Mouse (Mus musculus): ENCODE measurements around the gene Rapgef5.

The Rapgef5 gene

GRCm38 (mm10) chr12:117679795-117680194, 163.5 kb downstream of the Rapgef5 start:
- DNase-seq: no peak

GRCm38 (mm10) chr12:117681273-117681672, 165.0 kb downstream of the Rapgef5 start:
- no peak for DNase-seq

GRCm38 (mm10) chr12:117683377-117683776, 167.1 kb downstream of the Rapgef5 start:
- DNase-seq: no peak

GRCm38 (mm10) chr12:117683984-117684383, 167.7 kb downstream of the Rapgef5 start:
- no peak for DNase-seq

- DNase-seq: no peak
Observed at GRCm38 (mm10) chr12:117684788-117685187, 168.5 kb downstream of the Rapgef5 start.

GRCm38 (mm10) chr12:117685336-117685735, 169.1 kb downstream of the Rapgef5 start:
- no peak for DNase-seq

GRCm38 (mm10) chr12:117686732-117687131, 170.5 kb downstream of the Rapgef5 start:
- DNase-seq: no peak

- peak; percentile 72 for DNase-seq
Observed at GRCm38 (mm10) chr12:117688655-117689548, 172.6 kb downstream of the Rapgef5 start.

- DNase-seq: no peak
Observed at GRCm38 (mm10) chr12:117691336-117691735, 175.1 kb downstream of the Rapgef5 start.

GRCm38 (mm10) chr12:117692775-117693174, 176.5 kb downstream of the Rapgef5 start:
- DNase-seq: no peak

- no peak for DNase-seq
Observed at GRCm38 (mm10) chr12:117699950-117700665, 183.8 kb downstream of the Rapgef5 start.

GRCm38 (mm10) chr12:117700927-117701326, 184.6 kb downstream of the Rapgef5 start:
- DNase-seq: no peak

GRCm38 (mm10) chr12:117702291-117702690, 186.0 kb downstream of the Rapgef5 start:
- no peak for DNase-seq

- DNase-seq: no peak
Observed at GRCm38 (mm10) chr12:117702928-117703327, 186.6 kb downstream of the Rapgef5 start.

- no peak for DNase-seq
Observed at GRCm38 (mm10) chr12:117703413-117703812, 187.1 kb downstream of the Rapgef5 start.

- DNase-seq: no peak
Observed at GRCm38 (mm10) chr12:117705308-117705707, 189.0 kb downstream of the Rapgef5 start.

- DNase-seq: no peak
Observed at GRCm38 (mm10) chr12:117709280-117709679, 193.0 kb downstream of the Rapgef5 start.

- no peak for DNase-seq
Observed at GRCm38 (mm10) chr12:117712474-117712873, 196.2 kb downstream of the Rapgef5 start.

- no peak for DNase-seq
Observed at GRCm38 (mm10) chr12:117713616-117714015, 197.3 kb downstream of the Rapgef5 start.

GRCm38 (mm10) chr12:117720794-117721747, 204.8 kb downstream of the Rapgef5 start:
- no peak for DNase-seq

GRCm38 (mm10) chr12:117721748-117722150, 205.5 kb downstream of the Rapgef5 start:
- no peak for DNase-seq

GRCm38 (mm10) chr12:117725011-117725410, 208.7 kb downstream of the Rapgef5 start:
- DNase-seq: no peak
